Mouse (Mus musculus): ENCODE measurements around the gene 1700001C02Rik. TPM values are rescaled to one million over a fixed set of nuclear protein-coding genes. Genes with fewer than 3 reads are reported as not detected.

Gene 1700001C02Rik
- 458 and 474 TPM in 2 replicates for polyA plus RNA-seq (2012; rRNA removed)

DNA sequence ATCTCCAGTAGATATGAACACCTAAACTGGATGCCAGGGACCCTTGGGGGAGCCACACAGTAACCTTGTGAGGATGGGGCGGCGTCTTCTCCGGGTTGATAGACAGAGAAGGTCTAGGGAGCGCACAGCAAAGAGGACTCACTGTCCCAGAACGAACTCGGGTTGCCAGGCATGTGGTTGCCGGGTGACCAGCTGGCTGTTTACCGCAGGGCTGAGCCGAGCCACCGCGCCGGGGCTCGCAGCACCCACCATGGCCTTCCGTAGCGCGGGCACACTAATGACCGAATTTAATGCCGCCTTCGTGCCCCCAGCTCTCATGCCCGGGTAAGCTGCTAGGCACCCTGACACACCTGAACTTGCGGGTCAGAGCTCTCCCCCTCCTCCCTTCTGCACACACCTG is at the start of gene 1700001C02Rik:
Gene 1700001C02Rik, plus strand, starts transcription at position 187 of the 400 bp plus-strand sequence.
- H3K36me3 ChIP-seq (ENCODE audit: control insufficient read depth, insufficient read depth, low read length): no peaks in the 10 kb centered on the region
- peak within 1 kb of the TSS; percentile 88 for H3K4me3 ChIP-seq (ENCODE audit: control insufficient read depth, low read depth, low read length)
- no peaks in the 10 kb centered on the region for H3K27me3 ChIP-seq (ENCODE audit: control insufficient read depth, insufficient read depth, low read length)
- peaks cover 15% of the 10 kb centered on the region for H3K4me1 ChIP-seq (ENCODE audit: control insufficient read depth, insufficient read depth, low read length)
- TF ChIP-seq POLR2A (IDR thresholded peaks at IDR 0.05; ENCODE audit: control insufficient read depth, low read depth, low read length): peak; percentile 72; the same call in 1 of the 2 replicates
- no peak for TF ChIP-seq CTCF (IDR thresholded peaks at IDR 0.05; ENCODE audit: control insufficient read depth, insufficient read depth, insufficient replicate concordance, low read depth, low read length)
- no peak within 1 kb of the TSS; the same call in 1 of the 2 replicates for H3K27ac ChIP-seq (ENCODE audit: control insufficient read depth, insufficient read depth, low read depth, low read length)

DNA sequence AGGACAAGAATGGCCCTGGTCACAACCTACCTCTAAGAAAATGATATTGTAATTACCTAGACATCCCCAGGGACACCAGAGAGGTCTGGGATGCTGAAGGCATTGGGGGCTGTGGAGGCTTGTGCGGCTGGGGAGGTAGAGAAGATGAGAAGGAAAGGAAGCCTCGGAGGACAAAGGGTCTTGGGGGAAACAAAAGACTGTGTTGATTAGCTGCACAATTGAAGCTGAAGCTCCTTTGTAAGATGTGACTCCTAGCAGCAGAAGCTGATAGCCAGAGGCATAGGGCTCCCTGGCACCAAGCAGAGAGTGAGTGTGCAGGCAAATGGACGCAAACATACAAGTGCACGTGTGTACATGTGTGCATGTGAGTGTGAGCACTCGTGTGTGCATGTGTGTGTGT is 49.2 kb upstream of the 1700001C02Rik start:
- Histone ChIP-seq H3K27ac (ENCODE audit: control insufficient read depth, insufficient read depth, low read depth, low read length) (no peak overlapping the region), H3K36me3 (ENCODE audit: control insufficient read depth, insufficient read depth, low read length) (no peaks in the 10 kb centered on the region), H3K27me3 (ENCODE audit: control insufficient read depth, insufficient read depth, low read length) (no peaks in the 10 kb centered on the region), H3K4me3 (ENCODE audit: control insufficient read depth, low read depth, low read length) (no peak overlapping the region), H3K4me1 (ENCODE audit: control insufficient read depth, insufficient read depth, low read length) (no peaks in the 10 kb centered on the region)
- no peak for TF ChIP-seq POLR2A (IDR thresholded peaks at IDR 0.05; ENCODE audit: control insufficient read depth, low read depth, low read length)
- no peak for TF ChIP-seq CTCF (IDR thresholded peaks at IDR 0.05; ENCODE audit: control insufficient read depth, insufficient read depth, insufficient replicate concordance, low read depth, low read length)

DNA sequence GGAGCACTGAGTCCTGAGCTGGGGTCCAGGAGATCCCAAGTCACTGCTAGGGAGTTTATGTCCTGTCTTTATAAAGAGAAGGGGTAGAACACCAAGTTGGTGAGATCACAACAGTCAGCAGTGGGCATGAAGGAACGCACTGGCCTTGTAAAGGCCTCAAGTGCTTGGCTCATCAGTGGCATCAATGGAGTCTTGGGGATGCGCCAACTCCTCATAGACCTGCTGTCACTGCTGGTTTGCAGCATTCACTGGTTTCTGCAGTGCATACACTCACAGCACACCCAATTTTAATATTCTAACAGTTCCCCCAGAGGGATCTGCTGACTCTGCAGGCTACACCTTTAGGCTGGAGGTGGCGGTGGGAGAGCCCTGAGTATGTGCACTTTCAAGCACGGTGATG is 42.7 kb upstream of the 1700001C02Rik start:
- no peak for TF ChIP-seq POLR2A (IDR thresholded peaks at IDR 0.05; ENCODE audit: control insufficient read depth, low read depth, low read length)
- TF ChIP-seq CTCF (IDR thresholded peaks at IDR 0.05; ENCODE audit: control insufficient read depth, insufficient read depth, insufficient replicate concordance, low read depth, low read length): no peak
- no peaks in the 10 kb centered on the region for H3K36me3 ChIP-seq (ENCODE audit: control insufficient read depth, insufficient read depth, low read length)
- H3K4me3 ChIP-seq (ENCODE audit: control insufficient read depth, low read depth, low read length): no peak overlapping the region
- H3K27ac ChIP-seq (ENCODE audit: control insufficient read depth, insufficient read depth, low read depth, low read length): no peak overlapping the region
- no peaks in the 10 kb centered on the region for H3K27me3 ChIP-seq (ENCODE audit: control insufficient read depth, insufficient read depth, low read length)
- H3K4me1 ChIP-seq (ENCODE audit: control insufficient read depth, insufficient read depth, low read length): no peaks in the 10 kb centered on the region

DNA sequence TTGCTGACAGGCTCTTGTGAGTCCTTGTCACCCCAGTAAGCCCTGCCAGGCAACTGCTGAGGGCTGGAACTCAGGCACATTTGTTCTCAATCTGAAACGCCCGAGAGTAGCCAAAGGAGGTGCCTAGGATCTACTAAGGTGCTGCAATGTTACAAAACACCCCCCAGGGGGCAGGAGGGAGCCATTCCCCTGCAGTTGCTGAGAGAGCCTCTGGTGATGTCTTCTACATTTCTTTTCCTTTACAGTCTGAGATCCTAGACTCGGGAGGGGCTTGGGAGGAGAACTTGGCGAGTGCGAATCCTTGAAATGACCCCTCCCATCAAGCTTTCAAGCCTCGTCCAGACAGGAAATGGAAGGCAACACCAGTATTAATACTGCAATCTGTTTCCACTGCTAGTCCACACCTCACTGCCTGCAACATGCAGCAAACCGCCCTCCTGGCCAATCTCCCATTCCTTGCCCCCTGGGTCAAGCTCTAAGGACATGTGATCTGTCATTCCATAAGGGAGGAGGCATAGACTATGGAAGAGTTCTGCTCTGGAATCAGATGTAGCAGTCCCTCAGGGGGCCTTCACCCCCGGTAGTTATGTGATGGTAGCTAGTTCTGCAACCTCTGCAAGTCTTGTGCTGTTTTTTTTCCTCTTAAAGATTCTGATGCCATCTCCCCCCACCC is 42.1 kb upstream of the 1700001C02Rik start:
- TF ChIP-seq POLR2A (IDR thresholded peaks at IDR 0.05; ENCODE audit: control insufficient read depth, low read depth, low read length): no peak
- peak; percentile 55; the same call in 1 of the 2 replicates for TF ChIP-seq CTCF (IDR thresholded peaks at IDR 0.05; ENCODE audit: control insufficient read depth, insufficient read depth, insufficient replicate concordance, low read depth, low read length)
- H3K36me3 ChIP-seq (ENCODE audit: control insufficient read depth, insufficient read depth, low read length): no peaks in the 10 kb centered on the region
- no peaks in the 10 kb centered on the region for H3K27me3 ChIP-seq (ENCODE audit: control insufficient read depth, insufficient read depth, low read length)
- no peak overlapping the region for H3K27ac ChIP-seq (ENCODE audit: control insufficient read depth, insufficient read depth, low read depth, low read length)
- H3K4me3 ChIP-seq (ENCODE audit: control insufficient read depth, low read depth, low read length): no peak overlapping the region
- H3K4me1 ChIP-seq (ENCODE audit: control insufficient read depth, insufficient read depth, low read length): no peaks in the 10 kb centered on the region

DNA sequence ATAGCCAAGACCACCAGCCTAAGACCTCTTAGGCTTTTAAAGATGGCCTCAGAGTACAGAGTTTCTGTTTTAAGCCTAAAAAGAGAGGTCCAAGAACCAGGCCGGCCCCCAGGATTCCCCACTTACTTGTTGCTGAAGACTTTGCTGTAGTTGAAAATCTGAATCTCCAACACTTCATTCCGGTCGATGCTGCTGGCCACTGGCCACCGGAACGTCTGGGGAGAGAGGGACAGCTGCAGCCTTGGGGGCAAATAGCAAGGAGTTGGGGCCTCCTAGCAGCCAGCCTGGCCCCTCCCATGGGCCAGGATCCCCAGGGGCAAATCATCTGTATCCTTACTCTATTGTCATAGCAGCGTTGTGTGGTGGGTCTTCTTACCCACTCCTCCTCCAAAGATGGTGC is 38.4 kb upstream of the 1700001C02Rik start:
- Histone ChIP-seq H3K27me3 (ENCODE audit: control insufficient read depth, insufficient read depth, low read length) (no peaks in the 10 kb centered on the region), H3K36me3 (ENCODE audit: control insufficient read depth, insufficient read depth, low read length) (no peaks in the 10 kb centered on the region), H3K4me1 (ENCODE audit: control insufficient read depth, insufficient read depth, low read length) (no peaks in the 10 kb centered on the region), H3K4me3 (ENCODE audit: control insufficient read depth, low read depth, low read length) (no peak overlapping the region), H3K27ac (ENCODE audit: control insufficient read depth, insufficient read depth, low read depth, low read length) (no peak overlapping the region)
- TF ChIP-seq CTCF (IDR thresholded peaks at IDR 0.05; ENCODE audit: control insufficient read depth, insufficient read depth, insufficient replicate concordance, low read depth, low read length): no peak
- no peak for TF ChIP-seq POLR2A (IDR thresholded peaks at IDR 0.05; ENCODE audit: control insufficient read depth, low read depth, low read length)

DNA sequence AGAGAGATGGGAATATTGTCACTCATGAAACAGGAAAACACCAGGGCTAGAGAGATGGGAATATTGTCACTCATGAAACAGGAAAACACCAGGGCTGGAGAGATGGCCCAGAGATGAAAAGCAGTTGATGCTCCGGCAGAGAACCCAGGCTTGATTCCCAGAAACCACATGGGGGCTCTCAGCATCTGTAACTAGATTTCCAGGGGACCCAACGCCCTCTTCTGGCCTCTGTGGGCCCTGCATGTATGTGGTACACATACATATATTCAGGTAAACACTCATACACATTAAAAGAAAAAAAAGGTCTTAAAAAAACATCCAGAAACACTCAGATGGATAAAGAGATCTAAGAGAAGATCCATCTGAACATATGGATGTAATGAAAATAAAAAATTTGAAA is 26.9 kb upstream of the 1700001C02Rik start:
- H3K4me3 ChIP-seq (ENCODE audit: control insufficient read depth, low read depth, low read length): no peak overlapping the region
- H3K4me1 ChIP-seq (ENCODE audit: control insufficient read depth, insufficient read depth, low read length): no peaks in the 10 kb centered on the region
- H3K27me3 ChIP-seq (ENCODE audit: control insufficient read depth, insufficient read depth, low read length): no peaks in the 10 kb centered on the region
- H3K27ac ChIP-seq (ENCODE audit: control insufficient read depth, insufficient read depth, low read depth, low read length): no peak overlapping the region
- H3K36me3 ChIP-seq (ENCODE audit: control insufficient read depth, insufficient read depth, low read length): no peaks in the 10 kb centered on the region
- TF ChIP-seq POLR2A (IDR thresholded peaks at IDR 0.05; ENCODE audit: control insufficient read depth, low read depth, low read length) (no peak), CTCF (IDR thresholded peaks at IDR 0.05; ENCODE audit: control insufficient read depth, insufficient read depth, insufficient replicate concordance, low read depth, low read length) (no peak)

DNA sequence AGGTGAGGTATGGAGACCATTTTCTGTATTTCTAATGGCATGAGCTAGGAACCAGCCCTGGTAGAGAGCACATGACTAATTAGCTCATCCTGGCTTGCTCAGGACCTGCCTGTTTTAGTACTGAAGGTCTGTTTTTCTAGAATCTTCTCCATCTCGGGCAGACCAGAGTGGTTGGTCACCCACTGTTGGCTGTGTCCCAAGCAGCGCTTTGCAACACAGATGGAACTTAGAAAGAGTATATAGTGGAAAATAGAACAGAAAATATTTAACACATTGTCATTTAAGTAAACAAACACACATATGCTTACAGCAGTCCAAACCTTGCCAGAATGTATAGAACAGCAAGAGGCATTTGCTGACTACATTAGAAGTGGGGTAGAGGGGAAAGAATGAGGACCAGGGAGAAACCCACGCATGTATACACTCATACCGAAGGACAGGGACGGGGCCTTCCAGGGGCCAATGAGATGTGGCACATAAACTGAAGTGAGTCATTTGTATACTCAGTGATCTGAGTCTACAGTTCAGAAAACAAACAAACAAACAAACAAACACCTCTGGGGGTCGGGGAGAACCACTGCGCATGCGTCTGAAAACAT is 25.4 kb upstream of the 1700001C02Rik start:
- Histone ChIP-seq H3K36me3 (ENCODE audit: control insufficient read depth, insufficient read depth, low read length) (no peaks in the 10 kb centered on the region), H3K4me3 (ENCODE audit: control insufficient read depth, low read depth, low read length) (no peak overlapping the region), H3K27ac (ENCODE audit: control insufficient read depth, insufficient read depth, low read depth, low read length) (no peak overlapping the region), H3K4me1 (ENCODE audit: control insufficient read depth, insufficient read depth, low read length) (no peaks in the 10 kb centered on the region), H3K27me3 (ENCODE audit: control insufficient read depth, insufficient read depth, low read length) (no peaks in the 10 kb centered on the region)
- no peak for TF ChIP-seq POLR2A (IDR thresholded peaks at IDR 0.05; ENCODE audit: control insufficient read depth, low read depth, low read length)
- no peak for TF ChIP-seq CTCF (IDR thresholded peaks at IDR 0.05; ENCODE audit: control insufficient read depth, insufficient read depth, insufficient replicate concordance, low read depth, low read length)
